Mouse (Mus musculus) thymus, postnatal 36 days (tissue): Measurements from ENCODE around the gene Rtp2.
"Not testable (repeated sequence)": the region's sequence is repeated elsewhere in the genome, so short reads cannot be mapped to it uniquely, and the experiment has no call there.

Source experiments
- DNase-seq, 2 experiments: peaks; one replicate each; pipeline ENCODE4 v3.0.0; 2022; ENCODE audit warnings: mixed read lengths in 2 of 2

Gene Rtp2

GRCm38 (mm10) chr16:23947654-23948053 lies 15.5 kb upstream of the Rtp2 start:
- DNase-seq = no peak

GRCm38 (mm10) chr16:23944801-23945200 lies 12.6 kb upstream of the Rtp2 start:
- no peak for DNase-seq

GRCm38 (mm10) chr16:23934397-23934796 lies 2.2 kb upstream of the Rtp2 start:
- DNase-seq = no peak

GRCm38 (mm10) chr16:23931275-23931674 lies 919 bp downstream of the Rtp2 start:
- DNase-seq = no peak

- DNase-seq = no peak
Measured at GRCm38 (mm10) chr16:23930426-23931073, 1.6 kb downstream of the Rtp2 start.

- DNase-seq = no peak
Measured at GRCm38 (mm10) chr16:23927301-23928114, 4.7 kb downstream of the Rtp2 start.

- no peak for DNase-seq
Measured at GRCm38 (mm10) chr16:23922906-23923305, 9.3 kb downstream of the Rtp2 start.

GRCm38 (mm10) chr16:23921697-23922096 lies 10.5 kb downstream of the Rtp2 start:
- no peak for DNase-seq

- no peak for DNase-seq
Measured at GRCm38 (mm10) chr16:23919418-23919817, 12.8 kb downstream of the Rtp2 start.

- DNase-seq = no peak
Measured at GRCm38 (mm10) chr16:23913401-23913800, 18.8 kb downstream of the Rtp2 start.

GRCm38 (mm10) chr16:23912741-23913140 lies 19.5 kb downstream of the Rtp2 start:
- DNase-seq = no peak

- DNase-seq = not testable (repeated sequence)
Measured at GRCm38 (mm10) chr16:23909015-23909354, 23.2 kb downstream of the Rtp2 start.

GRCm38 (mm10) chr16:23908076-23909014 lies 23.8 kb downstream of the Rtp2 start:
- DNase-seq = not testable (repeated sequence)

GRCm38 (mm10) chr16:23906586-23906985 lies 25.6 kb downstream of the Rtp2 start:
- DNase-seq = not testable (repeated sequence)

- no peak for DNase-seq
Measured at GRCm38 (mm10) chr16:23901411-23901810, 30.8 kb downstream of the Rtp2 start.

- DNase-seq = no peak
Measured at GRCm38 (mm10) chr16:23900061-23900460, 32.1 kb downstream of the Rtp2 start.

GRCm38 (mm10) chr16:23898840-23899239 lies 33.4 kb downstream of the Rtp2 start:
- peak; percentile 64 to 72 for DNase-seq

- DNase-seq = peak; percentile 58
Measured at GRCm38 (mm10) chr16:23897984-23898586, 34.1 kb downstream of the Rtp2 start.

- DNase-seq = no peak
Measured at GRCm38 (mm10) chr16:23897486-23897885, 34.7 kb downstream of the Rtp2 start.

GRCm38 (mm10) chr16:23895135-23895534 lies 37.1 kb downstream of the Rtp2 start:
- no peak for DNase-seq

- no peak for DNase-seq
Measured at GRCm38 (mm10) chr16:23890636-23891035, 41.6 kb downstream of the Rtp2 start, which contains the start of gene Sst. Gene Sst (minus strand): TSS chr16:23890958.

- DNase-seq = no peak
Measured at GRCm38 (mm10) chr16:23890151-23890550, 42.0 kb downstream of the Rtp2 start.
